Mouse (Mus musculus): ENCODE measurements around the gene Patz1. TPM values are rescaled to one million over a fixed set of nuclear protein-coding genes. Genes with fewer than 3 reads are reported as not detected.

The Patz1 gene
- polyA plus RNA-seq, 1 experiment = 41.0 TPM

GRCm38 (mm10) chr11:3318286-3318685 is 29.6 kb downstream of the Patz1 start:
- DNase-seq = no peak
- no peak overlapping the region for H3K4me3 ChIP-seq (replicated peaks; ENCODE audit: insufficient read depth, low read depth, low read length)
- TF ChIP-seq CTCF (IDR thresholded peaks at IDR 0.05; ENCODE audit: borderline replicate concordance, insufficient read depth, low read depth, low read length) = no peak
- TF ChIP-seq POLR2A (IDR thresholded peaks at IDR 0.05; ENCODE audit: borderline replicate concordance, insufficient read depth, low read length) = no peak
- no peaks in the 10 kb centered on the region for H3K4me1 ChIP-seq (ENCODE audit: control insufficient read depth, insufficient read depth, low read length)
- no peaks in the 10 kb centered on the region for H3K27me3 ChIP-seq (ENCODE audit: control insufficient read depth, insufficient read depth, low read length)
- 87% methylated on average over 3 of the region's 3 CpGs for WGBS
- H3K27ac ChIP-seq (ENCODE audit: insufficient read depth, low read length) = no peak overlapping the region

GRCm38 (mm10) chr11:3328271-3328670 is 39.6 kb downstream of the Patz1 start:
- H3K4me3 ChIP-seq (replicated peaks; ENCODE audit: insufficient read depth, low read depth, low read length) = no peak overlapping the region
- no peak for DNase-seq
- H3K27ac ChIP-seq (ENCODE audit: insufficient read depth, low read length) = no peak overlapping the region
- TF ChIP-seq CTCF (IDR thresholded peaks at IDR 0.05; ENCODE audit: borderline replicate concordance, insufficient read depth, low read depth, low read length) (no peak), POLR2A (IDR thresholded peaks at IDR 0.05; ENCODE audit: borderline replicate concordance, insufficient read depth, low read length) (no peak)
- H3K27me3 ChIP-seq (ENCODE audit: control insufficient read depth, insufficient read depth, low read length) = no peaks in the 10 kb centered on the region
- WGBS = 82% methylated on average over 5 of the region's 5 CpGs
- peaks cover 4% of the 10 kb centered on the region for H3K4me1 ChIP-seq (ENCODE audit: control insufficient read depth, insufficient read depth, low read length)

- no peak for DNase-seq
- no peaks in the 10 kb centered on the region for H3K27me3 ChIP-seq (ENCODE audit: control insufficient read depth, insufficient read depth, low read length)
- TF ChIP-seq POLR2A (IDR thresholded peaks at IDR 0.05; ENCODE audit: borderline replicate concordance, insufficient read depth, low read length) (no peak), CTCF (IDR thresholded peaks at IDR 0.05; ENCODE audit: borderline replicate concordance, insufficient read depth, low read depth, low read length) (no peak)
- H3K4me3 ChIP-seq (replicated peaks; ENCODE audit: insufficient read depth, low read depth, low read length) = no peak overlapping the region
- no peak overlapping the region for H3K27ac ChIP-seq (ENCODE audit: insufficient read depth, low read length)
- peaks cover 7% of the 10 kb centered on the region for H3K4me1 ChIP-seq (ENCODE audit: control insufficient read depth, insufficient read depth, low read length)
- 69% methylated on average over 11 of the region's 11 CpGs for WGBS
Measured at GRCm38 (mm10) chr11:3328806-3329775, 40.4 kb downstream of the Patz1 start.

GRCm38 (mm10) chr11:3329891-3330451 is 41.3 kb downstream of the Patz1 start, which contains the start of gene Pik3ip1:
Gene Pik3ip1, plus strand, starts transcription at chr11:3330401.
- Histone ChIP-seq H3K4me1 (ENCODE audit: control insufficient read depth, insufficient read depth, low read length) (peaks cover 15% of the 10 kb centered on the region), H3K27me3 (ENCODE audit: control insufficient read depth, insufficient read depth, low read length) (no peaks in the 10 kb centered on the region), H3K4me3 (replicated peaks; ENCODE audit: insufficient read depth, low read depth, low read length) (peak within 1 kb of the TSS; percentile 96), H3K27ac (ENCODE audit: insufficient read depth, low read length) (peak within 1 kb of the TSS; percentile 97)
- no peak for TF ChIP-seq CTCF (IDR thresholded peaks at IDR 0.05; ENCODE audit: borderline replicate concordance, insufficient read depth, low read depth, low read length)
- no peak for TF ChIP-seq POLR2A (IDR thresholded peaks at IDR 0.05; ENCODE audit: borderline replicate concordance, insufficient read depth, low read length)
- DNase-seq = no peak

GRCm38 (mm10) chr11:3330566-3330965 is 41.9 kb downstream of the Patz1 start:
- under 1% methylated on average over 9 of the region's 9 CpGs for WGBS
- Histone ChIP-seq H3K4me3 (replicated peaks; ENCODE audit: insufficient read depth, low read depth, low read length) (peak overlapping the region; percentile 96), H3K4me1 (ENCODE audit: control insufficient read depth, insufficient read depth, low read length) (peaks cover 21% of the 10 kb centered on the region), H3K27me3 (ENCODE audit: control insufficient read depth, insufficient read depth, low read length) (no peaks in the 10 kb centered on the region), H3K27ac (ENCODE audit: insufficient read depth, low read length) (peak overlapping the region; percentile 97)
- TF ChIP-seq POLR2A (IDR thresholded peaks at IDR 0.05; ENCODE audit: borderline replicate concordance, insufficient read depth, low read length) (peak; percentile 72; the same call in 1 of the 2 replicates), CTCF (IDR thresholded peaks at IDR 0.05; ENCODE audit: borderline replicate concordance, insufficient read depth, low read depth, low read length) (peak; percentile 26; the same call in 1 of the 2 replicates)
- DNase-seq = peak; percentile 93 to 96

- Histone ChIP-seq H3K4me1 (ENCODE audit: control insufficient read depth, insufficient read depth, low read length) (peaks cover 24% of the 10 kb centered on the region), H3K27ac (ENCODE audit: insufficient read depth, low read length) (peak overlapping the region; percentile 97), H3K4me3 (replicated peaks; ENCODE audit: insufficient read depth, low read depth, low read length) (peak overlapping the region; percentile 96), H3K27me3 (ENCODE audit: control insufficient read depth, insufficient read depth, low read length) (no peaks in the 10 kb centered on the region)
- peak in 1 of 2 experiments; percentile 60 for DNase-seq
- TF ChIP-seq CTCF (IDR thresholded peaks at IDR 0.05; ENCODE audit: borderline replicate concordance, insufficient read depth, low read depth, low read length) (no peak), POLR2A (IDR thresholded peaks at IDR 0.05; ENCODE audit: borderline replicate concordance, insufficient read depth, low read length) (no peak)
- WGBS = 1% methylated on average over 14 of the region's 14 CpGs
Measured at GRCm38 (mm10) chr11:3330991-3331750, 42.5 kb downstream of the Patz1 start.

Data from cerebellum, adult 2 months (tissue).